Mouse (Mus musculus): Measurements from ENCODE around the gene Snd1. TPM values are rescaled to one million over a fixed set of nuclear protein-coding genes. Genes with fewer than 3 reads are reported as not detected.

Gene Snd1
- total and polyA plus RNA-seq, 3 experiments = 83.7 to 377 (median 210) TPM

GRCm38 (mm10) chr6:28450481-28450880 lies 24.5 kb upstream of the Snd1 start:
- Histone ChIP-seq H3K79me2 (replicated peaks; ENCODE audit: control insufficient read depth, extremely low read depth, insufficient read depth, poor library complexity, severe bottlenecking) (no peaks in the 10 kb centered on the region), H3K4me1 (ENCODE audit: control insufficient read depth in 1 of 2, insufficient read depth in 2 of 2) (peaks cover 0 to 3% of the 10 kb centered on the region in 2 experiments; a peak in 3 of 4 replicates), H3K9me3 (replicated peaks; ENCODE audit: low read length) (no peaks in the 10 kb centered on the region), H3K9ac (ENCODE audit: insufficient read depth, low read depth) (no peak overlapping the region), H3K27ac (ENCODE audit: insufficient read depth, low read depth) (no peak overlapping the region), H3K36me3 (replicated peaks in 1 of 2; ENCODE audit: control insufficient read depth in 1 of 2, insufficient read depth in 1 of 2, low read length in 1 of 2) (no peaks in the 10 kb centered on the region), H3K4me3 (replicated peaks in 1 of 3; ENCODE audit: low read depth in 2 of 3, low read length in 2 of 3, poor library complexity in 1 of 3) (no peak overlapping the region), H3K27me3 (replicated peaks) (peaks cover 29% of the 10 kb centered on the region), H3K4me2 (ENCODE audit: insufficient read depth, low read depth, poor library complexity, severe bottlenecking) (no peak overlapping the region)
- in situ Hi-C loops (cut with MboI; ENCODE audit: low pct_ligation_motif_present, low pct_unique_long_range_greater_than_20kb, low sequenced_read_pairs) (no loop called here), dilution Hi-C loops (cut with MboI; ENCODE audit: extremely low pct_ligation_motif_present, extremely low pct_unique_long_range_greater_than_20kb, low sequenced_read_pairs) (no loop called here)
- TF ChIP-seq MEF2A (IDR thresholded peaks at IDR 0.05; ENCODE audit: borderline replicate concordance, low read depth, low read length) (no peak), MYC (IDR thresholded peaks at IDR 0.05; ENCODE audit: low read depth, low read length) (no peak), POLR2A (IDR thresholded peaks at IDR 0.05; ENCODE audit: low read depth, low read length) (no peak), MAX (IDR thresholded peaks at IDR 0.05; ENCODE audit: low read length) (no peak), NRF1 (IDR thresholded peaks at IDR 0.05; ENCODE audit: low read depth, low read length) (no peak), ZKSCAN1 (IDR thresholded peaks at IDR 0.05; ENCODE audit: borderline replicate concordance, low read depth, low read length) (no peak), MXI1 (IDR thresholded peaks at IDR 0.05; ENCODE audit: low read depth, low read length) (no peak), USF1 (IDR thresholded peaks at IDR 0.05; ENCODE audit: low read depth, low read length) (no peak), CTCF (conservative IDR thresholded peaks at IDR 0.05 in 1 of 2, IDR thresholded peaks at IDR 0.05 in 1 of 2; ENCODE audit: low read depth in 2 of 2, low read length in 2 of 2) (no peak), JUND (conservative IDR thresholded peaks at IDR 0.05; ENCODE audit: low read depth, low read length) (no peak)
- no peak for DNase-seq (ENCODE audit: extremely low read depth)

- dilution Hi-C loops (cut with MboI; ENCODE audit: extremely low pct_ligation_motif_present, extremely low pct_unique_long_range_greater_than_20kb, low sequenced_read_pairs) = no loop called here
- Histone ChIP-seq H3K36me3 (replicated peaks in 1 of 2; ENCODE audit: control insufficient read depth in 1 of 2, insufficient read depth in 1 of 2, low read length in 1 of 2) (no peaks in the 10 kb centered on the region), H3K79me2 (replicated peaks; ENCODE audit: control insufficient read depth, extremely low read depth, insufficient read depth, poor library complexity, severe bottlenecking) (no peaks in the 10 kb centered on the region), H3K9me3 (replicated peaks; ENCODE audit: low read length) (no peaks in the 10 kb centered on the region), H3K4me3 (replicated peaks in 1 of 3; ENCODE audit: low read depth in 2 of 3, low read length in 2 of 3, poor library complexity in 1 of 3) (no peak overlapping the region), H3K9ac (ENCODE audit: insufficient read depth, low read depth) (no peak overlapping the region), H3K27me3 (replicated peaks) (peaks cover 27% of the 10 kb centered on the region), H3K4me2 (ENCODE audit: insufficient read depth, low read depth, poor library complexity, severe bottlenecking) (no peak overlapping the region), H3K27ac (ENCODE audit: insufficient read depth, low read depth) (no peak overlapping the region), H3K4me1 (ENCODE audit: control insufficient read depth in 1 of 2, insufficient read depth in 2 of 2) (peaks cover 0 to 3% of the 10 kb centered on the region in 2 experiments; a peak in 3 of 4 replicates)
- TF ChIP-seq E2F4 (IDR thresholded peaks at IDR 0.05; ENCODE audit: insufficient replicate concordance, low read depth, low read length) (no peak), JUN (IDR thresholded peaks at IDR 0.05; ENCODE audit: insufficient read depth, low read depth, low read length) (no peak), ZMIZ1 (IDR thresholded peaks at IDR 0.05; ENCODE audit: low read depth, low read length) (no peak), CTCF (conservative IDR thresholded peaks at IDR 0.05 in 1 of 2, IDR thresholded peaks at IDR 0.05 in 1 of 2; ENCODE audit: low read depth in 2 of 2, low read length in 2 of 2) (no peak), CHD1 (IDR thresholded peaks at IDR 0.05; ENCODE audit: low read depth, low read length) (no peak)
- in situ Hi-C loops (cut with MboI; ENCODE audit: low pct_ligation_motif_present, low pct_unique_long_range_greater_than_20kb, low sequenced_read_pairs) = no loop called here
- no peak for DNase-seq (ENCODE audit: extremely low read depth)
Measured at GRCm38 (mm10) chr6:28450977-28451376, 24.0 kb upstream of the Snd1 start.

- DNase-seq (ENCODE audit: extremely low read depth) = no peak
- no peaks in the 10 kb centered on the region for H3K4me1 ChIP-seq (ENCODE audit: control insufficient read depth in 1 of 2, insufficient read depth in 2 of 2)
- no peaks in the 10 kb centered on the region for H3K36me3 ChIP-seq (replicated peaks in 1 of 2; ENCODE audit: control insufficient read depth in 1 of 2, insufficient read depth in 1 of 2, low read length in 1 of 2)
- no peaks in the 10 kb centered on the region for H3K9me3 ChIP-seq (replicated peaks; ENCODE audit: low read length)
- no peaks in the 10 kb centered on the region for H3K79me2 ChIP-seq (replicated peaks; ENCODE audit: control insufficient read depth, extremely low read depth, insufficient read depth, poor library complexity, severe bottlenecking)
- no peak overlapping the region for H3K27ac ChIP-seq (ENCODE audit: insufficient read depth, low read depth)
- no peak overlapping the region for H3K9ac ChIP-seq (ENCODE audit: insufficient read depth, low read depth)
- H3K4me3 ChIP-seq (replicated peaks in 1 of 3; ENCODE audit: low read depth in 2 of 3, low read length in 2 of 3, poor library complexity in 1 of 3) = no peak overlapping the region
- in situ Hi-C loops (cut with MboI; ENCODE audit: low pct_ligation_motif_present, low pct_unique_long_range_greater_than_20kb, low sequenced_read_pairs) = no loop called here
- no peaks in the 10 kb centered on the region for H3K27me3 ChIP-seq (replicated peaks)
- TF ChIP-seq GABPA (IDR thresholded peaks at IDR 0.05; ENCODE audit: insufficient replicate concordance, low read depth, low read length) (no peak), POLR2A (IDR thresholded peaks at IDR 0.05; ENCODE audit: low read depth, low read length) (no peak), ETS1 (conservative IDR thresholded peaks at IDR 0.05; ENCODE audit: low read depth, low read length) (no peak), RAD21 (IDR thresholded peaks at IDR 0.05; ENCODE audit: low read depth, low read length) (no peak), ZNF384 (IDR thresholded peaks at IDR 0.05; ENCODE audit: low read depth, low read length) (no peak), JUN (IDR thresholded peaks at IDR 0.05; ENCODE audit: insufficient read depth, low read depth, low read length) (no peak), CHD2 (IDR thresholded peaks at IDR 0.05; ENCODE audit: low read length) (no peak), MAZ (IDR thresholded peaks at IDR 0.05; ENCODE audit: low read depth, low read length) (no peak), SIN3A (IDR thresholded peaks at IDR 0.05; ENCODE audit: low read length) (no peak), NRF1 (IDR thresholded peaks at IDR 0.05; ENCODE audit: low read depth, low read length) (no peak), HCFC1 (IDR thresholded peaks at IDR 0.05; ENCODE audit: low read depth, low read length) (no peak)
- dilution Hi-C loops (cut with MboI; ENCODE audit: extremely low pct_ligation_motif_present, extremely low pct_unique_long_range_greater_than_20kb, low sequenced_read_pairs) = no loop called here
- H3K4me2 ChIP-seq (ENCODE audit: insufficient read depth, low read depth, poor library complexity, severe bottlenecking) = no peak overlapping the region
Measured at GRCm38 (mm10) chr6:28459221-28459668, 15.7 kb upstream of the Snd1 start.
